Mouse (Mus musculus) lung, embryonic 15.5 days (tissue): ENCODE results near the gene Nexn. TPM values are rescaled to one million over a fixed set of nuclear protein-coding genes. Genes with fewer than 3 reads are reported as not detected.
A peak's percentile ranks its signal among the peaks of the same experiment; 100 is the strongest.

Source experiments
- ATAC-seq: fragments of 200-750 bp; cut with Nextera tagmentation; 2 replicates; pipeline ENCODE4 v1.8.0; 2017; ENCODE audit warnings: moderate number of reproducible peaks, borderline replicate concordance; ENCODE audit not compliant: low FRiP score, low TSS enrichment; ENCODE audit errors: extremely low read depth
- H3K27ac ChIP-seq: fragments of 300-500 bp; sonication (generic); 2 replicates; pipeline ENCODE4 v1.5.1; 2015; ENCODE audit warnings: moderate library complexity, mild to moderate bottlenecking, inconsistent platforms
- H3K27me3 ChIP-seq: fragments of 300-500 bp; sonication (generic); 2 replicates; pipeline ENCODE4 v1.6.1; 2015; ENCODE audit warnings: inconsistent platforms
- H3K36me3 ChIP-seq: fragments of 300-500 bp; sonication (generic); 2 replicates; pipeline ENCODE4 v1.6.1; 2015; ENCODE audit warnings: inconsistent platforms
- H3K4me1 ChIP-seq: fragments of 300-500 bp; sonication (generic); 2 replicates; pipeline ENCODE4 v1.6.1; 2015; ENCODE audit warnings: inconsistent platforms
- H3K4me2 ChIP-seq: fragments of 300-500 bp; sonication (generic); 2 replicates; pipeline ENCODE4 v1.6.1; 2015; ENCODE audit warnings: inconsistent platforms, mild to moderate bottlenecking, moderate library complexity
- H3K4me3 ChIP-seq: fragments of 300-500 bp; sonication (generic); 2 replicates; pipeline ENCODE4 v1.5.1; 2015; ENCODE audit warnings: mild to moderate bottlenecking, inconsistent platforms
- H3K9ac ChIP-seq: fragments of 300-500 bp; sonication (generic); 2 replicates; pipeline ENCODE4 v1.6.1; 2015; ENCODE audit warnings: inconsistent platforms
- H3K9me3 ChIP-seq: fragments of 300-500 bp; sonication (generic); 2 replicates; pipeline ENCODE4 v1.6.1; 2016; ENCODE audit warnings: inconsistent platforms
- WGBS: fragments of 180-500 bp; shearing (Covaris S2); methylation state at CpG from one replicate; pipeline ENCODE4 v1.1.7; 2015; 5-methylcytosine and 5-hydroxymethylcytosine counted together
- polyA plus RNA-seq: library from polyadenylated mRNA; unstranded; fragments of >200 nt; fragmentation: Nextera tagmentation; extraction: Ambion mirVana; gene quantifications from 2 replicates; pipeline ENCODE4 v1.2.1, GENCODE M21; 2015

Gene Nexn
- polyA plus RNA-seq, 1 experiment from 2014 or later: 75.1 TPM

- Histone ChIP-seq H3K36me3 (0 out of 2 replicates have a peak, but pooled peaks cover 10% of the 10 kb centered on the region), H3K9ac (no peak overlapping the region), H3K27me3 (no peaks in the 10 kb centered on the region), H3K4me2 (no peak overlapping the region), H3K9me3 (no peaks in the 10 kb centered on the region), H3K4me1 (peaks cover 6% of the 10 kb centered on the region; the same call in 1 of the 2 replicates), H3K4me3 (no peak overlapping the region), H3K27ac (no peak overlapping the region)
- no peak for ATAC-seq
- 94% methylated on average over 3 of the region's 3 CpGs for WGBS
Measured at GRCm38 (mm10) chr3:152276935-152277334, 10.8 kb upstream of the Nexn start.

DNA sequence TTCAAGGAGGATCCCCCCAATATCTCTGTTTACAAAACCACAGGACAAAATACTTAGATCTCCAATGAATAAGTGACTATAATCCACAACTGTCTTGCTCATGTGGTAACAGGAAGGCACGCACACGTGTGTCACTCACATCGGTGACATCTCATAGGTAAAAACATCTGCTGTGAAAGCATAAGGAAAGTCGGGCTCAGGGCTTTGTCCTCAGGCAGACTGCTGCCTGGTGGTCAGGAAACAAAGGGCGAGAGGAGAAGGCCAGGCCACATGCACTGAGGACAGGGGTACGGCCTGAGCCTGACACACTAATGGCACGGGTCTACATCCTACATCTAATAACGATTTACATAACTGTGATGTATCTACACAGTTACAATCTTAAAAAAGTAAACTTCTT is 8.9 kb upstream of the Nexn start:
- no peak for ATAC-seq
- Histone ChIP-seq H3K4me1 (peaks cover 6% of the 10 kb centered on the region; the same call in 1 of the 2 replicates), H3K27me3 (no peaks in the 10 kb centered on the region), H3K27ac (no peak overlapping the region), H3K4me3 (no peak overlapping the region), H3K9ac (no peak overlapping the region), H3K4me2 (no peak overlapping the region), H3K36me3 (0 out of 2 replicates have a peak, but pooled peaks cover 10% of the 10 kb centered on the region), H3K9me3 (no peaks in the 10 kb centered on the region)
- WGBS: 70% methylated on average over 8 of the region's 8 CpGs

DNA sequence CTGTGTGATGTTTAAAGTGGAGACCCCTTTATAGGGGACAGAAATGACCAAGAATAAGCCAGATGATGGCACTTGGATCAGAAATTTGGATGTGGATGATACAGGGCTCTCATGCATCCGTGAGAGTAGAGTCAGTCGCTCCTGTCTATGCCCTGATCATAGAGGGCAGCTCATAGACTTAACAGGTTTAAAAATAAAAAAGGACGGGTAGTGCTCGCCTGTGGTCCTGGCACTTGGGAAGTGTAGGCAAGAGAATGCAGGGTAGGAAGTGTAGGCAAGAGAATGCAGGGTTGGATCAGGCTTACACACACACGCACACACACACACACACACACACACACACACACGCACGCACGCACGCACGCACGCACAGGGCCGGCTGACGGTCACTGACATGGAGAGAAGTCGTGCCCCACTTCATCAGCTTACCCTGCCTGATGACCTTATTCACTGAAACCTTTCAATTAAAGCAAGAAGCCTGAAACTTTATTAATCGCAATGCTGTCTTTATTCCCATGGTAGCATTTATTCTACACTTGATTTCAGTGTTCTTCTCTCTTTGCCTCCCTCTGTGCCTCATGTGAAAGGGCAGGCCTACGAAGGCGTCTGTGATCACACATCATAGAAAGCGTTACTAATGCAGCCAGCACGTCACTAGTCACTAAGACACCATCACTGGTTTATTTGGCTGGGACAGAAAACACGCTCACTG is 7.0 kb upstream of the Nexn start:
- no peak overlapping the region for H3K27ac ChIP-seq
- H3K9me3 ChIP-seq: no peaks in the 10 kb centered on the region
- H3K4me1 ChIP-seq: no peaks in the 10 kb centered on the region
- ATAC-seq: no peak
- H3K36me3 ChIP-seq: 0 out of 2 replicates have a peak, but pooled peaks cover 10% of the 10 kb centered on the region
- no peak overlapping the region for H3K4me2 ChIP-seq
- WGBS: 79% methylated on average over 20 of the region's 20 CpGs
- no peak overlapping the region for H3K4me3 ChIP-seq
- no peaks in the 10 kb centered on the region for H3K27me3 ChIP-seq
- no peak overlapping the region for H3K9ac ChIP-seq

DNA sequence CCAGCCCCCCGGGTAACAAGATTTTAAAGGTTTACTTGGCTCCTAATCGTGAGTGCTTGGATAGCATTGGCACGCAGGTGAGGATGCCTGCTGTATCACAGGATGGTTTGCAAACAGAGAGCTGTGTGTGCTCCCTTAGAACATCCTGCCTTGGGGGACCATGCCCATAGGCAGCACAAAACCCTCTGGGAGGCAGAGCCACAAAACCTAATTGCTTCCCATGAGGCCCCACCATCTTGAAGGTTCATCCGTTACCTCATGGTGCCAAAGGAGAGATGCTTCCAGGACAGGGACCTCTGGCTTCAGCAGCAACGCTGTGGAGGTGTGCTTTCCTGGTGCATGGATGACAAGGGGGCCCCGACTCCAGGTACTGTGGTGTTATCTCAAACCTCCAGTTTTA is 5.7 kb upstream of the Nexn start:
- Histone ChIP-seq H3K27ac (no peak overlapping the region), H3K9ac (no peak overlapping the region), H3K4me3 (no peak overlapping the region), H3K4me1 (0 out of 2 replicates have a peak, but pooled peaks cover under 1% of the 10 kb centered on the region), H3K4me2 (no peak overlapping the region), H3K27me3 (peaks cover 2% of the 10 kb centered on the region; the same call in 1 of the 2 replicates), H3K36me3 (0 out of 2 replicates have a peak, but pooled peaks cover 10% of the 10 kb centered on the region), H3K9me3 (no peaks in the 10 kb centered on the region)
- 66% methylated on average over 6 of the region's 6 CpGs for WGBS
- ATAC-seq: no peak

DNA sequence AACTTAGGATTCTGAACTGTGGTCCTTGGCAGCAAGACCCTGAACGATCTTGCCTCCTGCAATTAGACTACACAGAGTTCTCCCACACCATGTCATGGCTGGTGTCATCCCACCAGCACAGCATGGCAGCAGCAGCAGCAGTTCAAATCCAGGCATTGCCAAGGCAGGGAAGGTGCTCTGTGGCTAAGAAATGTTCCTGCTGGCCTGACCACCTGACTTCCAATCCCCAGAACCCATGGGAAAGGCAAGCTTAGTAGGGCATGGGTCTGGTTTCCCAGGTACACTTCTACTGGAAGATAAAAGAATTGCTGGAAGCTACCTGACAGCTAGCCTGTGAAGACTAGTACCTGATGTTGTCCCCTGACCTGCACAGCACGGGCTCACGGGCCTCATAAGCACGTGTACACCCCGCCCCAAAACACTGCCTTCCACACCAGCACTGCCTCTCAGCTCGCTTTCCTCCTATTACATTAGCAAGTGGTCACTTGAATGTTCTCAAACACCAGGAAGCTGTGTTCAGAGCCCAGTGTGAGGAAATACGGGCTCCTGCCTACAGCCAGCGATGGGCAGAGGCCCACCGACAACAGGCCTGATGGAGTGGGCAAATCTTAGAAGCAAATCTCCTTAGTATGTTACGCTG is 5.0 kb upstream of the Nexn start:
- H3K9me3 ChIP-seq: no peaks in the 10 kb centered on the region
- no peak overlapping the region for H3K27ac ChIP-seq
- WGBS: 81% methylated on average over 10 of the region's 10 CpGs
- H3K4me1 ChIP-seq: peaks cover 7% of the 10 kb centered on the region
- no peak overlapping the region for H3K4me2 ChIP-seq
- H3K9ac ChIP-seq: no peak overlapping the region
- 0 out of 2 replicates have a peak, but pooled peaks cover 3% of the 10 kb centered on the region for H3K36me3 ChIP-seq
- no peak for ATAC-seq
- no peak overlapping the region for H3K4me3 ChIP-seq
- H3K27me3 ChIP-seq: peaks cover 8% of the 10 kb centered on the region; the same call in 1 of the 2 replicates

DNA sequence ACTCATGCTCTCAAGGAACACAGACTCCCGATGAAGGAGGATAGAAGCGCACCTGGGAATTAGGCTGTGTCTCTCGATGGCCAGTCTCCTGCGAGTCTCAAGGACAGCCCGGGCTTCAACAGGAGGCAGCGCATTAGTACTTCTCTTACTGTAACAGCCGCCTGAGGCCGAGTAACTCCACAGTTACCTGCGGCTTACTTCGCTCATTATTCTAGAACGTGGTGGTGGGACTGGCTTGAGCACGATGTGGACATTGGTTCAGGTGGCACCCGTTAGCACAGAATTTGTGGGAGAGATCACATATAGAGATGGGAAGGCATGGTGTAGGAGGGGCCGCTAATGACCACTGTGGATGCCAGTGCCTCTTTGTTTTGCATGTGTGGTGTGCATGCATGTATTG is 1.9 kb upstream of the Nexn start:
- H3K4me1 ChIP-seq: peaks cover 7% of the 10 kb centered on the region
- H3K4me3 ChIP-seq: no peak overlapping the region
- ATAC-seq: no peak
- no peak overlapping the region for H3K9ac ChIP-seq
- H3K9me3 ChIP-seq: no peaks in the 10 kb centered on the region
- H3K27me3 ChIP-seq: peaks cover 13% of the 10 kb centered on the region; the same call in 1 of the 2 replicates
- WGBS: 91% methylated on average over 14 of the region's 14 CpGs
- H3K27ac ChIP-seq: no peak overlapping the region
- H3K4me2 ChIP-seq: no peak overlapping the region
- no peaks in the 10 kb centered on the region for H3K36me3 ChIP-seq

GRCm38 (mm10) chr3:152265351-152266035 is 657 bp downstream of the Nexn start:
- H3K27me3 ChIP-seq: peaks cover 13% of the 10 kb centered on the region; the same call in 1 of the 2 replicates
- peaks cover 23% of the 10 kb centered on the region for H3K4me1 ChIP-seq

GRCm38 (mm10) chr3:152264830-152265229 is 1.3 kb downstream of the Nexn start:
- H3K4me2 ChIP-seq: peak overlapping the region; percentile 80
- ATAC-seq: no peak
- H3K9me3 ChIP-seq: no peaks in the 10 kb centered on the region
- 19% methylated on average over 12 of the region's 12 CpGs for WGBS
- H3K4me1 ChIP-seq: peaks cover 29% of the 10 kb centered on the region
- peak overlapping the region; percentile 67 for H3K4me3 ChIP-seq
- peak overlapping the region; percentile 94 for H3K27ac ChIP-seq
- no peaks in the 10 kb centered on the region for H3K36me3 ChIP-seq
- peak overlapping the region; percentile 87 for H3K9ac ChIP-seq
- H3K27me3 ChIP-seq: peaks cover 13% of the 10 kb centered on the region; the same call in 1 of the 2 replicates

More at GRCm38 (mm10) chr3:152265351-152266035, 657 bp downstream of the Nexn start:
- Histone ChIP-seq H3K36me3 (no peaks in the 10 kb centered on the region), H3K4me3 (peak overlapping the region; percentile 67), H3K9ac (peak overlapping the region; percentile 87), H3K9me3 (no peaks in the 10 kb centered on the region), H3K4me2 (peak overlapping the region; percentile 80), H3K27ac (peak overlapping the region; percentile 94)
- under 1% methylated on average over 59 of the region's 63 CpGs for WGBS
- peak; percentile 88 for ATAC-seq

- Histone ChIP-seq H3K4me1 (peaks cover 32% of the 10 kb centered on the region), H3K27me3 (peaks cover 13% of the 10 kb centered on the region; the same call in 1 of the 2 replicates), H3K9me3 (no peaks in the 10 kb centered on the region), H3K9ac (peak overlapping the region; percentile 87), H3K36me3 (no peaks in the 10 kb centered on the region), H3K27ac (peak overlapping the region; percentile 94), H3K4me2 (peak overlapping the region; percentile 80), H3K4me3 (peak overlapping the region; percentile 67)
- no peak for ATAC-seq
- 24% methylated on average over 10 of the region's 10 CpGs for WGBS
Measured at GRCm38 (mm10) chr3:152264374-152264773, 1.8 kb downstream of the Nexn start.

DNA sequence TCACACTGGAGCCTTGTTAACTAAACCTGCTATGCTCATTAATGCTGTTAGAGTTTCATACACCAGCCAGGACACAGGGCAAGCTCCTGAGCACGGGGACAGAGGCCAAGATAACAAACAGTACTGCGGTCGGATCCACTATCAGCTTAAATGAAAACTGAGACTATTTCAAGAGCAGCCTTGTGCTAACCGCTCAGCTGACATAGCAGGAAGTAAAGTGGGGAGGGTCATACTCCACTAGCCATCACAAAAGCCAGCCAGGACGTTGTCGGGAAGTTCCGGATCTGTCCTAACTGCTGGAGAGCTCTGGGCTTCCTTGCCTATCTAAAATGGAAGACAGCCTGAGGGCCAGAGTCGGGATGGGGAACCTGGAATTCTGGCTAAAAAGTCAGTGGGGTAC is 4.2 kb downstream of the Nexn start:
- Histone ChIP-seq H3K9me3 (no peaks in the 10 kb centered on the region), H3K27me3 (peaks cover 10% of the 10 kb centered on the region; the same call in 1 of the 2 replicates), H3K9ac (no peak overlapping the region), H3K36me3 (no peaks in the 10 kb centered on the region), H3K27ac (peak overlapping the region; percentile 57), H3K4me3 (peak overlapping the region; percentile 7; the same call in 1 of the 2 replicates), H3K4me2 (peak overlapping the region; percentile 80), H3K4me1 (peaks cover 32% of the 10 kb centered on the region)
- ATAC-seq: no peak
- 19% methylated on average over 8 of the region's 8 CpGs for WGBS

- peak overlapping the region; percentile 80 for H3K4me2 ChIP-seq
- peaks cover 6% of the 10 kb centered on the region; the same call in 1 of the 2 replicates for H3K27me3 ChIP-seq
- no peaks in the 10 kb centered on the region for H3K9me3 ChIP-seq
- no peak for ATAC-seq
- no peak overlapping the region for H3K9ac ChIP-seq
- H3K27ac ChIP-seq: peak overlapping the region; percentile 57
- peaks cover 27% of the 10 kb centered on the region for H3K4me1 ChIP-seq
- no peak overlapping the region for H3K4me3 ChIP-seq
- WGBS: 48% methylated on average over 8 of the region's 8 CpGs
- H3K36me3 ChIP-seq: no peaks in the 10 kb centered on the region
Measured at GRCm38 (mm10) chr3:152261436-152261835, 4.7 kb downstream of the Nexn start.
